Mouse (Mus musculus) lung, adult 10 weeks (tissue): ENCODE measurements around the gene Tmub2. TPM values are rescaled to one million over a fixed set of nuclear protein-coding genes. Genes with fewer than 3 reads are reported as not detected.

Source experiments
- polyA plus RNA-seq: library from polyadenylated mRNA; stranded (reverse); fragments of 350-450 nt; fragmentation: Illumina TruSeq; extraction: RNeasy Lipid Tissue Mini Kit (QIAGEN cat#74804); gene quantifications from one replicate; pipeline ENCODE4 v1.2.3, GENCODE M21; 2014; ENCODE audit warnings: low read depth, low replicate concordance; ENCODE audit not compliant: insufficient read depth

Gene Tmub2
- 29.4 TPM for polyA plus RNA-seq

DNA sequence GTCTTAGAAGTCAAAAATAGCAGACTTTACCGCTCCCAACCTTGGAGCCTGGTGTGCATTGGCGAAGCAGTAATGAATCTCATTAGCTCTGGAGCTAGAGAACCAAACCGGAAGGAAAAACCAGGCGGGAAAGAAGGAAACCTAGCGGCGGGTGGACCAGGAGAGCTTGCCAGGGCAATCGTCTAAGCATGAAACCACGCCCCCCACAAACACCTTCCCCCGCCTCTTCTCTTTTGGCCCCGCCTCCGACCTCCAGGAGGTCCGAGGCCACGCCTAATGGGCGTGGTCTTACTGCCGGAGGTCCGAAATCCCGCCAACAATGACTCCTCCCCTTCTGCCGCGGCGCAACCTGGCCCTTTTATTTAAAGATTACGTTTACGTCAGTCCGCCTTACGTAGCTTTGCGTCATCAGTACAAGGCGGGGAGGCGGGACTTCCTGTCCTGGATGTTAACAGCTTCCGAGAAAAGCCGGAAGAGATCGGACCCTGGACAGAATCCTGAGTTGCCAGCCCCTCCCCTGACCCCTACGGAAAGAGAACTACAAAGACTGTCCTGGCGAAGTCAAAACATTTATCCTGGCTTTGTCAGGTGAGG, at the start of gene Tmub2:
Tmub2 (plus strand) TSS at position 431 of the 594 bp plus-strand sequence.

DNA sequence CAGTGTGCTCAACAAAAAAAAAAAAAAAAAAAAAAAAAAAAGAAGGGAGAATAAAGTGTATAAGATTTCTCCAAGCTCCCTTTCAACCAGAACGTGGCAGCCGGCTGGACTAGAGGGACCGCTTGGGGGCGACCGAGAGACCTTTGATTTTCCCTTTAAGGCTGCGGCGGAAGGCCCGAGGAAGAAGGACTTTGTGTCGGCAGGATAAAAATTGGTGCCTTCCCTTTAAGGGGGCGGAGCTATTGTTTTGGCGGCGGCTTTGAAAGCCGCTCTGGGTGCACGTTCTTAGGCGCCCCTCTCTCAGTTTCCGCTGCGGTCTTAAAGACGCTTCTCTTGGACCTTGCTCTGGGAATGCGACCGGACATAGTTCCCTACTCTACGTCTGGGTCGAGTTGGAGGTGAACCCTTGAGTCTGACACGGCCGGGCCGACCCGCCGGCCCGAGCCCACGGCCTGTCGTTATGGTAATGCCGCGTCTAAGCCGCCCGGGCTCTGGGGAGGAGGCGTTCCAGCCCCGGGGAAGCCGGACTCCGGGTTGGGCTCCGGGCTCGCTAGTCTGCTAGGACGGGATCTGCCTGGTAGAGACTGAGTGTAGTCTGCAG, 36.0 kb upstream of the Tmub2 start, which contains the start of gene BC030867:
BC030867 (plus strand) TSS at position 253 of the 601 bp plus-strand sequence.

DNA sequence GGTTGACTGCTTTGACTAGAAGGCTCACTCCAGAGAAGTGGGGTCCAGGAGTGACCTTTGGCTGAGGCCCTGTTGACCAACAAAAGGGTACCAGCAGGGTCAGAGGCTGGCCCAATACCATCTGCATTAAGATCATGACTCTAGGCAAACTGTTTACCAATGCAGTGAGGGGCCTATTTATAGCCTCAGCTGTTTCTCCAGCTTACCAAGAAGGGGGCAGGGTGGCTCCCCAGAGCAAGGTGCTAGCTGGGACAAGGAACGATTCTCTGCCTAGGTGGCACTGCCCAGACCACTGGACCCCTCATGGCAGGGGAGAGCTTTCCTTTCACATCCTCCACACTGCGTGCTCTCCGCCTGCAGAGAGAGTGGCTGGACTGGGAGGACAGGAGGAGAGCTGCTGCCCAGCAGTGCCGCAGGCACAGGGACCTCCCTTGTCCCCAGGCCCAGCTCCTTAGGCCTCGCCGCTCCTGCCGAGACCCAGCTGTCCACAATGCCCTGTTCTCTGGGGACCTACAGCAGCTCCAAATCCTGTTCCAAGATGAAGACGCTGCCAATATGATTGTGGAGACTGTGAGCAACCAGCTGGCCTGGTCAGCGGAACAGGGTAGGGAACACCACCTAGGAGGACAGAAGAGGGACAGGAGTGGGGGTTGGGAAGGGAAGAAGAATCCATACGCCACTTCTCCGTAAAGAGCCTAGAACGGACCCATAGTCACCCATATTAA, 16.0 kb upstream of the Tmub2 start, which contains the start of gene Asb16:
Asb16 (plus strand) TSS at position 224 of the 725 bp plus-strand sequence.

DNA sequence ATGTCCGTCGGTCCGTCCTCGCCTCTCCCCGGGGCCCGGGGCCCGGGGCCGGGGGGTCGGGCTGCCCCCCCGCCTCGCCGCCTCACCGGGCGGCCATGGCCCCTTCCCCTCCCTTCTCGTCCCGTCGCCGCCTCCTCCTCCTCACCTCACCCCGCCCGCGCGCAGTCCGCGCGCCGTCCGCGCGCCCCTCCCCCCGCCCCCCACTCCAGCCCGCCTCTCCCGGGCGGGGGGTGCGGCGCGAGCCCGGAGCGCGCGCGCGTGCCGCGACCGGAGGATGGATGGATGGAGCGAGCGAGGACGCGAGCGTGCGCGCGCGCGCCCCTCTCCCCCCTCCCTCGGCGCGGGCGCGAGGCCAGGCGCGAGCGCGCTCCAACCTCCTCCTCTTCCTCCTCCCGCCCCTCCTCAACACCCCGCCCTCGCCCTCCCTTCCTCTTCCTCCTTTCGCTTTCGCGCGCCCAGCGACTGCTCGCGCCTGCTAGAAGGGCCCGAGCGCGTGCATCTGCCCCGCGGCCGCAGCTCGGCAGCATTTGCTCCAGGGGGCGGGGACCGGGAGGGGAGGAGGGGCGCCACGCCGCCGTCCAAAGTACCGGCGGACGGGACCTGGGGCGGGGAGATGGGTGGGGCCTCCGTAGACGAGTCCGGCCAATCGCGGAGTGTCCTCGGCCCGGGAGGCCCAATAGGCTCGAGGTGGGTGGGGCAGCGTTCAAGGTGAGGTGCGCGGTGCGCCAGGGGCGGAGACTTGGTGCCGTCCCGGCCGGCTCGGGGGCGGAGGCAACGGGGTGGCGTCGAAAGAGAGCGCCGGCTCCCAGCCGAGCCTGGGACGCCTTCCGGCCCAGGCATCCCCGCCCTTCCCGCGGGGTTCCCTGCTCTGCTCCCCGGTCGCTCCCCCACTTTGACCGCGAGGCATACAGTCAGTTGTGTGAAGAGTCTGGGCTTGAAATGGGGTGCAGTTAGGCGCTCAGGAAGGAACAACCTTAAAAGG, 12.1 kb downstream of the Tmub2 start, which contains the start of gene Atxn7l3:
Atxn7l3 (minus strand) TSS at position 141 of the 982 bp plus-strand sequence.

DNA sequence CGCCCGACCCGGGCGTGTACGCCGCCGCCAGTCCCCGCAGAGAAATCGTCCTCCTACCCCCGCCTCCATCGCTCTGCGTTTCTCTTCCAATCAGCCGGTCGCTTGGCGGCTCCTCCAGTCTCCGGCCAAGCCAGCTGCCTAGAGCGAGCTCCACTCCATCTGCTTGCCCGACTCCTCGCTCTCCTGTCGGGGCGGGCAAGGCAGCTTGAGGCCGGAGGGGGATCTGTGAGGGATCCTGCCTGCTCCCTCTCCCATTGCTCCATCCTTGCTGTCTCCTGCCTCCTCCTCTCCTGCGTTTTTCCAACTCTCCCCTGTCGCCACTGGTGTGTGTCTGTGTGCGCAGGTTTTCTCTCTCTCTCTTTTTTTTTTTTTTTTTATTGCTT, 34.7 kb downstream of the Tmub2 start, which contains the start of gene Ubtf:
Ubtf (minus strand) TSS at position 333 of the 383 bp plus-strand sequence.

Other genes with a start within 250 kb of the Tmub2 start
- 11.4 TPM for gene Cd300lg, start 243.4 kb upstream of the Tmub2 start, polyA plus RNA-seq
- gene Mpp2, start 196.4 kb upstream of the Tmub2 start, polyA plus RNA-seq = 3.7 TPM
- gene Ppy, start 183.6 kb upstream of the Tmub2 start, polyA plus RNA-seq = 2.6 TPM
- gene Pyy, start 177.1 kb upstream of the Tmub2 start, polyA plus RNA-seq = not detected
- not detected for gene Nags, start 139.4 kb upstream of the Tmub2 start, polyA plus RNA-seq
- 11.7 TPM for gene Tmem101, start 128.5 kb upstream of the Tmub2 start, polyA plus RNA-seq
- 14.7 TPM for gene Lsm12, start 99.6 kb upstream of the Tmub2 start, polyA plus RNA-seq
- 23.3 TPM for gene G6pc3, start 95.3 kb upstream of the Tmub2 start, polyA plus RNA-seq
- gene Hdac5, start 54.8 kb upstream of the Tmub2 start, polyA plus RNA-seq = 49.2 TPM
- not detected for gene BC030867, start 36.0 kb upstream of the Tmub2 start, polyA plus RNA-seq
- not detected for gene Asb16, start 16.2 kb upstream of the Tmub2 start, polyA plus RNA-seq
- 19.6 TPM for gene Atxn7l3, start 11.7 kb downstream of the Tmub2 start, polyA plus RNA-seq
- 47.0 TPM for gene Ubtf, start 34.8 kb downstream of the Tmub2 start, polyA plus RNA-seq
- gene Slc4a1, start 81.3 kb downstream of the Tmub2 start, polyA plus RNA-seq = 0.11 TPM
- 1.3 TPM for gene Rundc3a, start 108.5 kb downstream of the Tmub2 start, polyA plus RNA-seq
- gene Slc25a39, start 123.0 kb downstream of the Tmub2 start, polyA plus RNA-seq = 98.9 TPM
- 134 TPM for gene Grn, start 145.4 kb downstream of the Tmub2 start, polyA plus RNA-seq
- gene Fam171a2, start 162.8 kb downstream of the Tmub2 start, polyA plus RNA-seq = 1.7 TPM
- 6.9 TPM for gene Itga2b, start 185.2 kb downstream of the Tmub2 start, polyA plus RNA-seq